Mouse (Mus musculus) kidney, adult 2 months (tissue): Measurements from ENCODE around the gene Prf1. TPM values are rescaled to one million over a fixed set of nuclear protein-coding genes. Genes with fewer than 3 reads are reported as not detected.

ENCODE experiments used
- DNase-seq: peaks from one replicate; pipeline ENCODE4 v3.0.0; 2021
- H3K27ac ChIP-seq: fragments of 200-500 bp; 2 replicates; pipeline ENCODE4 v1.5.1; 2012; ENCODE audit warnings: low read depth, low read length, control low read depth, inconsistent platforms; ENCODE audit not compliant: insufficient read depth
- H3K27me3 ChIP-seq: fragments of 200-500 bp; replicated peaks from 2 replicates; pipeline ENCODE4 v1.6.1; 2012; ENCODE audit warnings: mild to moderate bottlenecking, moderate library complexity, low read length, inconsistent platforms; ENCODE audit not compliant: control insufficient read depth, insufficient read depth
- H3K36me3 ChIP-seq: fragments of 200-500 bp; 2 replicates; pipeline ENCODE4 v1.6.1; 2012; ENCODE audit warnings: mild to moderate bottlenecking, moderate library complexity, low read length, inconsistent platforms; ENCODE audit not compliant: control insufficient read depth, insufficient read depth
- H3K4me1 ChIP-seq: fragments of 200-500 bp; 2 replicates; pipeline ENCODE4 v1.6.1; 2011; ENCODE audit warnings: low read length; ENCODE audit not compliant: control insufficient read depth, insufficient read depth
- H3K4me3 ChIP-seq: fragments of 200-500 bp; 2 replicates; pipeline ENCODE4 v1.5.1; 2011; ENCODE audit warnings: mild to moderate bottlenecking, low read depth, low read length, control low read depth; ENCODE audit not compliant: insufficient read depth
- CTCF ChIP-seq: fragments of 200-500 bp; conservative IDR thresholded peaks from 2 replicates; pipeline ENCODE4 v1.5.1; 2011; ENCODE audit warnings: low read depth, mild to moderate bottlenecking, control low read depth, low read length, moderate library complexity, mixed read lengths; ENCODE audit not compliant: insufficient read depth, insufficient read length
- POLR2A ChIP-seq: fragments of 200-500 bp; IDR thresholded peaks from one replicate; pipeline ENCODE4 v1.6.1; 2011; ENCODE audit warnings: low read depth, low read length, control low read depth
- WGBS: fragments of 180-500 bp; shearing (Covaris S2); methylation state at CpG from one replicate; pipeline ENCODE4 v1.1.7; 2018; 5-methylcytosine and 5-hydroxymethylcytosine counted together
- polyA plus RNA-seq: library from polyadenylated mRNA; depleted of rRNA; stranded (reverse); fragments of >200 nt; gene quantifications from 2 replicates; pipeline ENCODE4 v1.2.3, GENCODE M21; 2012

The Prf1 gene
- polyA plus RNA-seq, 1 experiment, result 1.5 TPM

DNA sequence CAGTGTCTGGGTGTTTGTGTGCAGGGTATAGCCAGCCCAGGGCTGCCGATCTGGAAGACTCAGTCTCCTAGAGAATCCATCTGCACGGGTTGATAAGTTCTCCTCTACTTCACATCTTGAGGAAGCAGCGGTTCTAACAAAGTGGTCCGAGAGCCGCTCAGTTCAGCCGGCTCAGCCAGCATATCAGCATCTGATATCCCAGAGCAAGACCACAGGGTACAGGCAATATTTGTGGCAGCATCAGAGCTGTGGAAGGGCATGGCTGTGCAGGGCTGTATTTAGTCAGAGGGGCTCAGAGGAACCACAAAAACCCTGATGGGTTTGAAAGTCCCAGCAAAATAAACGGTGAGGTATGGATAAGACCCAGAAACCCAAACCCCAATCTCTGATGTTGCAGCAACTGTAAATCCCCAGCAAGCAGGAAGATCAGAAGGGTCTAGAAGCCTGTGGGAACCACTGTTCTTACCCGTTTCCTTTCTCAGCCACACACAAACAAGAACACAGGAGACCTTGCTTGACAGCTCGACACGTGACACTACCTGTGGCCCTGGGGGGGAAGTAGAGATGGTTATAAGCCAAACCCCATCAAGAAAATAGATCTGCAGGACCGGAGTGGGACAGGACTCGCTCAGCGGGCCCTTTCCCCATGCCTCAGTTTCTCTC is 8.4 kb downstream of the Prf1 start:
- DNase-seq, result no peak
- H3K36me3 ChIP-seq, result no peaks in the 10 kb centered on the region
- H3K27me3 ChIP-seq, result no peaks in the 10 kb centered on the region
- no peaks in the 10 kb centered on the region for H3K4me1 ChIP-seq
- no peak overlapping the region for H3K4me3 ChIP-seq
- 85% methylated on average over 13 of the region's 13 CpGs for WGBS
- TF ChIP-seq POLR2A (no peak), CTCF (no peak)
- no peak overlapping the region for H3K27ac ChIP-seq

DNA sequence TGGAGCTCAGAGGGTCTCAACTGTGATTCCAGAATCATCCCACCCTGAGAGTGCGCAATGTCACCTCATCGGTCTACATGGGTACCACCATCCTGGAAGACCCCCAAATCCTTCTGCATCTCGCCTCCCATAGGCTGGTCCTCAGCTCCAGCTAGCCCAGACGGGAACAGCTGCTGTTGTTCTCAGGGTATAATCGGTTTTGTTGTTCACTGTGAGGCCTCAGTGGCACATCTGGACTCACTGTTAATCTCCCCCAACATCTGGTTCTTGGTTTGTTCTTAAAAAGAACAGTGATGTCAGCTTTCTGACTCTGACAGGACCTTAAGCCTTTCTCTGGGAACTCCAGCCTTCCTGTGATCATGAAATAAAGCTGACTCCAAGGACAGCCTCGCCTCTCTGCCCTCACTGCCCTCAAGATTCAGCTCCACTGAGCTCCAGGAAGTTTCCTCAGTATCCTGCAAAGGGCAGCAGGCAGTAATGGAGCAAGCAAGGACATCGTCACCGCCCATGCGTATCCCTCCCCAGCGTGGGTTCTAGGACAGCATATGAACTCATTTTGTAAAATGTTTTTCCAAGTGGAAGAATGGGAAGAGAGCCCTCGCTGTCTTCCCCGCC is 11.2 kb downstream of the Prf1 start:
- peak; percentile 52 for DNase-seq
- Histone ChIP-seq H3K36me3 (no peaks in the 10 kb centered on the region), H3K4me3 (no peak overlapping the region), H3K27ac (no peak overlapping the region), H3K27me3 (no peaks in the 10 kb centered on the region), H3K4me1 (peaks cover 4% of the 10 kb centered on the region; the same call in 1 of the 2 replicates)
- no peak for TF ChIP-seq POLR2A
- no peak for TF ChIP-seq CTCF
- 63% methylated on average over 12 of the region's 12 CpGs for WGBS

DNA sequence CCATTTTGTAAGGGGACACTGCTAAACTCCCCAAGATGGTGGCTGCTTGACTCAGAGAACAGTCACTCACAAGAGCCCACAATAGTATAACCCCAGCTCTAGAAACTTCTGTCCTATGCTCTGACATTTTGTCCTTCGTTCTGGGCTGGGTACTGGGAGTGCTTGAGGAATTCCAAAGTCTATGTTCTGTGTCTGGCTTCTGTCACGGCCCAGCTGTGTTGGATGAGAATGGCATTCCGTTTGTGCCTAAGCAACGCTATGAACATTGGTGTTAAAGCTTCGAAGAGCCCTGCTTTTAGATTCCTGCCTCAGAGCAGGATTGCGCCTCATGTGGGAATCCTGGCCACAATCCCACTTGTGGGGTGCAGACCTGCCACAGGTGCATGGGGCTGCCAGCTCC is 14.5 kb downstream of the Prf1 start:
- DNase-seq, result peak; percentile 41
- TF ChIP-seq POLR2A, result no peak
- TF ChIP-seq CTCF, result no peak
- Histone ChIP-seq H3K27me3 (no peaks in the 10 kb centered on the region), H3K36me3 (no peaks in the 10 kb centered on the region), H3K27ac (peak overlapping the region; percentile 66; the same call in 1 of the 2 replicates), H3K4me1 (peaks cover 4% of the 10 kb centered on the region; the same call in 1 of the 2 replicates), H3K4me3 (no peak overlapping the region)
- WGBS, result 42% methylated on average over 6 of the region's 6 CpGs

DNA sequence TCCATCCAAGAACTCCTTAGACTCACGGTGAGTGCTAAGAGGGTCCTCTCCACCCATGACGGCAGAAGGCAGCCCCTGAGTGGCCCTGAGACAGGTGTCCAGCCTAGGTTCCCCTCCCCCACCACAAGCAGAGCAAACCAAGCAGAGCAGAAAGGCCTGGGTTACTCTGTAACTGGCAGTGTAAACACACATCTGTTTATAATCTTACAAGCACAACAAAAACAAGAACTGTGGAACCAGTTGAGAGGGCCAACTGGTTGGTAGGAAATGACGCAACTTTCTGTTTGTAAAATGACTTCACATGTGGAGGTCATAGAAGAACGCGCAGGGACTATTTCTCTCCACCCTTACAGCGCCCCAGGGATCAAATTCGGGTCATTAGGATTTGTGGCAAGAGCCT is 15.1 kb downstream of the Prf1 start:
- WGBS, result 35% methylated on average over 7 of the region's 7 CpGs
- peaks cover 4% of the 10 kb centered on the region; the same call in 1 of the 2 replicates for H3K4me1 ChIP-seq
- no peak for TF ChIP-seq CTCF
- TF ChIP-seq POLR2A, result no peak
- no peak overlapping the region for H3K4me3 ChIP-seq
- peak; percentile 44 for DNase-seq
- no peaks in the 10 kb centered on the region for H3K36me3 ChIP-seq
- no peaks in the 10 kb centered on the region for H3K27me3 ChIP-seq
- H3K27ac ChIP-seq, result peak overlapping the region; percentile 66; the same call in 1 of the 2 replicates

DNA sequence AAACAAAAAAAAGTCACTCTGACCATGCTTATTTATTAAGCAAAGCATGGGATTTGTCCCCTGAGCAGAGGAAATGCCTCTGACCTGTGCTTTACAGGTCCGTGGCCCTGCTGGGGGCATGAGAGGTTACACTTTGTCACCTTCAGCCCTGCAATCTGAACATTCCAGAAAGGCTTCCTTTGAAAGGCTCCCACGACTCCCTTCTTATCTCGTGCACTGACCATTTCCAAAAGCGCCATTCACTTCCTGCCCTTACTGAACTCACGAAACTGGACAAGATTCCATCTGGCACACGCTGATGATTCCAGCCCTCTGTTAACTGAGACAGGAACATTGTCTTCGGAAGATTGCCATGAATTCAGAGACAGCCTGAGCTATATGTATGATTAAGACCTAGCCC is 16.1 kb downstream of the Prf1 start:
- no peaks in the 10 kb centered on the region for H3K36me3 ChIP-seq
- no peaks in the 10 kb centered on the region for H3K27me3 ChIP-seq
- peaks cover 4% of the 10 kb centered on the region; the same call in 1 of the 2 replicates for H3K4me1 ChIP-seq
- H3K27ac ChIP-seq, result no peak overlapping the region
- TF ChIP-seq CTCF, result no peak
- no peak for TF ChIP-seq POLR2A
- DNase-seq, result peak; percentile 42
- 39% methylated on average over 7 of the region's 7 CpGs for WGBS
- no peak overlapping the region for H3K4me3 ChIP-seq

DNA sequence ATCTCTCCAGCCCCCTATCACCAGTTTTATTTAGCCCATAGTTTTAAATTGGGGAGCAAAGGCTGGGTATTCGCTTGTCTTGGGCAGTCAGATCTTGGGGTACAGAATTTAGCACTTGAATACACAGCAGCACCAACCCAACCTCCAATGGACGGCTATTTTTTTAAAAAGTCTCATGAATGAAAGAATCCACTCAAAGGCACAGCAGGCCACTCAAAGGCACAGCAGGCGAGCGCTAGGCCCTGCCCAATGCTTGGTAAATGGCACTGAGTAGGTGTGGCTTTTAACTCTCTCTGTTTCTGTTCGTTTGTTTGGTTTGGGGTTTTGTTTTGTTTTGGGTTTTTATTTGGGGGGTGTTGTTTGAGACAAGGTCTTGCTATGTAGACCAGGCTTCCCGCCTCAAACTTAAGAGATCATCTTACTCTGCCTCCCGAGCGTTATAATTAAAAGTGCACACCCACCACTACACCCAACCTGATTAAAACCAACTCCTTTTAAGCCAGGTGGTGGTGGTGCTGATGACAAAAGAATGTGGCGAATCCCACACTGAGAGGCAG is 17.8 kb downstream of the Prf1 start:
- Histone ChIP-seq H3K4me1 (peaks cover 4% of the 10 kb centered on the region; the same call in 1 of the 2 replicates), H3K27ac (no peak overlapping the region), H3K27me3 (no peaks in the 10 kb centered on the region), H3K36me3 (no peaks in the 10 kb centered on the region), H3K4me3 (no peak overlapping the region)
- no peak for TF ChIP-seq CTCF
- no peak for TF ChIP-seq POLR2A
- DNase-seq, result no peak
- WGBS, result 86% methylated on average over 9 of the region's 9 CpGs

DNA sequence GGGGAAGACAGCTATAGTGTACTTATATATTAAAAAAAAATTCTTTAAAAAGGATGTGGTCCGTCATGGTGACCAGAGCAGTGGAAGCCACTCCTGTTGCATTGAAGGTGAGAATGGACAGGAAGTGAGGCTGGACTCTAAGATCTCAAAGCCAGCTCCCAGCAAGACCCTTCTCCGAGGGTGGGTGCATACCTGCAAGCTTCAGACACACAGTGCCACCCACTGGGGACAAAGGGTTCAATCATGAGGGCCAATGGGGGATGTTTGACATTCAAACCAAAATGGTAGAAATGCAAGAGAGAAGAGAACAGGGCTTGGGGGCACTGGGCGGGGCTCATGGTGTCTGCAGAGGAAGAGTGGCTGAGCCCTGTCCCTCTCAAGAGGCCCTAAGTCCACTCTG is 20.9 kb downstream of the Prf1 start:
- Histone ChIP-seq H3K27ac (no peak overlapping the region), H3K27me3 (no peaks in the 10 kb centered on the region), H3K4me3 (no peak overlapping the region), H3K4me1 (no peaks in the 10 kb centered on the region), H3K36me3 (no peaks in the 10 kb centered on the region)
- TF ChIP-seq CTCF (no peak), POLR2A (no peak)
- WGBS, result 90% methylated on average over 3 of the region's 3 CpGs
- DNase-seq, result no peak
